Mouse (Mus musculus) lung, postnatal 14 days (tissue): ENCODE results near the gene Rab3gap2.

Experiments used
- DNase-seq: peaks from one replicate; pipeline ENCODE4 v3.0.0; 2021

Rab3gap2 gene

DNA sequence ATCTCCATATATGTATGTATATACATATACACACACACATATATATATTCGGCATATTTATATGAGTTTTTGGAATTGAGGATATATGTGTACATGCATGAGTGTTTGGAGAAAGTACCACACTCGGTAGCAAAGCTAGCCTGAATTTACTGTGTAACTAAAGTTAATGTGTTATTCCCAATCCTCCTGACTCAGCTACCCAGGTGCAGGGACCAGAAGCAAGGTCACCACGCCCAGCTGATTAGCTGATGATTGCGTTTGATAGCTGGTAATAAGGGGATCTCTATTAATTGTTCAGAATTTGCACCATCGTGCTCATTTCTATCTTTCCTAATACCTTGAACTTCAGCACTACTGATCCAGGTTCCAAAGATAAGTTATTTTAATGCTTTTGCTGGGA, 129.7 kb downstream of the Rab3gap2 start:
- DNase-seq, result no peak

DNA sequence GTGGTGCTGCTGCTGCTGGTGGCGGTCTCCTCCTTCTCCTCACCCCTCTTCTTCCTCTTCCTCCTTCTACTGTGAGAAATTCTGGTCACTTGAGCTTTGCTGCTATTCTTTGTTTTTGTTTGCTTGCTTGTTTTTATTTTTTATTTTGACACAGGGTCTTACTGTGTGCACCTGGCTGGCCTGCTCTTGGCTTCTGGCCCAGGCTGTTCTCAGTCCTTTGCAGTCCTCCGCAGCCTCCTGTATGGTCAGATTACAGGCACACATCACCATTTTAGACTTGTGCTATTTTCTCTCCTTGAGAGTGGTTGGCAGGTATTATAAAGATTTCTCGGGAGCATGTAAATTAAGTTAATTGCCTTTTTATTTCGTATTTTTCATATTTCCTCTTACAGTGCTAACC, 130.2 kb downstream of the Rab3gap2 start:
- no peak for DNase-seq

DNA sequence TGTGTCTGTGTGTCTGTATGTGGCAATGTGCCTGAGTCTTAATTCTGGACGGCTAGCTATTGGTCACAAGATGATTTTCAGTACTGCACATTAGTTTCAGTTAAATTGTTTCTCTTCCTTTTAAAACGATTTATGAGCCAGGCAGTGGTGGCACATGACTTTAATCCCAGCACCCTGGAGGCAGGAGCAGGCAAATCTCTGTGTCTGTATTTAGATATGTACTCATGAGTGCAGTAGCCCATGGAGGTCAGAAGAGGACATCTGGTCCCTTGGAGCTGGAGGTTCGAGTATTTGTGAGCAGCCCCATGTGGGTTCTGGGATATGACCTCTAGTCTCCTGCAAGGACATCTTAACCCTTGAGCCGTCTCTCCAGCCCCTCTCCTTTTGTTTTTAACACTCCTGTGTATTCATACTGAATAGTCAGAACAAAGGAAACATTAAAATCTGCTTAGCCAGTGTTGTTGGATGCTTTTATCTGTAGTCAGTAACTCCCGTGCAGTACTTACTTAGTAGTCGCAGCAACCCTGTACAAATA, 131.4 kb downstream of the Rab3gap2 start:
- no peak for DNase-seq
